Mouse (Mus musculus): ENCODE measurements around the gene Nodal.

GRCm38 (mm10) chr10:61473640-61474039, 55.9 kb downstream of the Nodal start:
- TF ChIP-seq POLR2A (IDR thresholded peaks at IDR 0.05; ENCODE audit: insufficient read depth, low read length) (no peak), CTCF (IDR thresholded peaks at IDR 0.05; ENCODE audit: low read depth, low read length) (no peak), EP300 (IDR thresholded peaks at IDR 0.05; ENCODE audit: insufficient read depth, low read depth, low read length) (no peak)

Data from ES-Bruce4 (cell line).